Mouse (Mus musculus): ENCODE results near the gene Fam98a.

- TF ChIP-seq CTCF (IDR thresholded peaks at IDR 0.05; ENCODE audit: control insufficient read depth, insufficient read depth, low read length) (no peak), POLR2A (IDR thresholded peaks at IDR 0.05; ENCODE audit: borderline replicate concordance, control insufficient read depth, low read depth, low read length) (no peak)
Observed at GRCm38 (mm10) chr17:75582738-75583137, 31.0 kb upstream of the Fam98a start.
